Mouse (Mus musculus) neural tube, embryonic 14.5 days (tissue): ENCODE measurements around the gene Slc24a4. TPM values are rescaled to one million over a fixed set of nuclear protein-coding genes. Genes with fewer than 3 reads are reported as not detected.

Experiments
- ATAC-seq: fragments of 200-750 bp; cut with Nextera tagmentation; 2 replicates; pipeline ENCODE4 v1.8.0; 2017; ENCODE audit warnings: low read depth, mild to moderate bottlenecking, moderate TSS enrichment, moderate library complexity
- H3K27ac ChIP-seq: fragments of 300-500 bp; sonication (generic); 2 replicates; pipeline ENCODE4 v1.5.1; 2014; ENCODE audit warnings: low read depth, mild to moderate bottlenecking, control low read depth, low read length, moderate library complexity, mixed read lengths
- H3K27me3 ChIP-seq: fragments of 300-500 bp; sonication (generic); 2 replicates; pipeline ENCODE4 v1.6.1; 2014; ENCODE audit warnings: low read length; ENCODE audit not compliant: control insufficient read depth, insufficient read depth
- H3K36me3 ChIP-seq: fragments of 300-500 bp; sonication (generic); 2 replicates; pipeline ENCODE4 v1.6.1; 2014; ENCODE audit warnings: low read length, mixed read lengths; ENCODE audit not compliant: control insufficient read depth, insufficient read depth
- H3K4me1 ChIP-seq: fragments of 300-500 bp; sonication (generic); 2 replicates; pipeline ENCODE4 v1.6.1; 2014; ENCODE audit warnings: low read length; ENCODE audit not compliant: control insufficient read depth, insufficient read depth
- H3K4me2 ChIP-seq: fragments of 300-500 bp; sonication (generic); 2 replicates; pipeline ENCODE4 v1.6.1; 2014; ENCODE audit warnings: mild to moderate bottlenecking, low read depth, low read length, control low read depth
- H3K4me3 ChIP-seq: fragments of 300-500 bp; sonication (generic); 2 replicates; pipeline ENCODE4 v1.5.1; 2014; ENCODE audit warnings: low read depth, low read length, control low read depth, mixed read lengths
- H3K9ac ChIP-seq: fragments of 300-500 bp; sonication (generic); replicated peaks from 2 replicates; pipeline ENCODE4 v1.6.1; 2014; ENCODE audit warnings: low read depth, mild to moderate bottlenecking, control low read depth, low read length, mixed read lengths
- H3K9me3 ChIP-seq: fragments of 300-500 bp; sonication (generic); 2 replicates; pipeline ENCODE4 v1.6.1; 2016; ENCODE audit warnings: low read length; ENCODE audit not compliant: control insufficient read depth
- WGBS: fragments of 180-500 bp; shearing (Covaris S2); extraction: QIAGEN DNeasy Blood & Tissue Kit; methylation state at CpG from one replicate; pipeline ENCODE4 v1.1.7; 2014; 5-methylcytosine and 5-hydroxymethylcytosine counted together
- polyA plus RNA-seq: library from polyadenylated mRNA; unstranded; fragments of >200 nt; fragmentation: Nextera tagmentation; extraction: Ambion mirVana; gene quantifications from 2 replicates; pipeline ENCODE4 v1.2.1, GENCODE M21; 2014

Gene Slc24a4
- polyA plus RNA-seq, 1 experiment from 2014 or later, result 3.2 TPM

DNA sequence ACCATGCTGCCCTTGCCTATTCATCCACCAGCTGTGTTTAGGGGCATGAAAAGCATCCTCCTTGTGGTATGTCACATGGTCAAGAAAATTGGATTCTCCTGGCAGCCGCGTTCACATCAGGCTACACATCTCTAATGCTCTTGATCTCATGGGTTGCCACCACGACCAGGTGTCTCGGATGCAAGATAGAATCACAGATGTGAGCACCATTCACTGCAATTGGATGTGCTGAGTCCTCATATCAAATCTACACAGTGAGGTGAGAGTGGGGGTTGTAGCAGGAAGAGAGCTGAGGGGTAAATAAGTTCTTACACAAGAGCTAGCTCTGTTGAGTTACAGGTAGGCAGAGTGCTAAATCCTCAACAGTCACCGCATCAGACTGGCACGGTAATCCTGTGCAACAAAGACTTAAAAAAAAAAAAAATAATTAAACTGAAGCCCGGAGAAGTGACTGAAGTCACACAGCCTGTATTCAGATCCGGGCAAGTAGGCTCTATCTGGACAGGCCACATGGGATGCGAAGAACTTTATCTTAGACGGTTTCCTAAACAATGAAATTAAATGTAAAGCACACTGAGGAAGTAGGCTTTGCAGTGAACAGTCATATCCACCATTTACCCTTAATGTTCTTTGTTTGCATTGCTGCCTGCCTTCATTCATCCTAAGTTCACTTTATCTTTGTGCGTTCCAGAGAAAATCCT, 180.7 kb downstream of the Slc24a4 start:
- 94% methylated on average over 11 of the region's 11 CpGs for WGBS
- Histone ChIP-seq H3K4me3 (no peak overlapping the region), H3K4me2 (no peak overlapping the region), H3K27ac (no peak overlapping the region), H3K4me1 (peaks cover 9% of the 10 kb centered on the region; the same call in 1 of the 2 replicates), H3K27me3 (no peaks in the 10 kb centered on the region), H3K9me3 (no peaks in the 10 kb centered on the region), H3K36me3 (no peaks in the 10 kb centered on the region), H3K9ac (no peak overlapping the region)
- no peak for ATAC-seq

DNA sequence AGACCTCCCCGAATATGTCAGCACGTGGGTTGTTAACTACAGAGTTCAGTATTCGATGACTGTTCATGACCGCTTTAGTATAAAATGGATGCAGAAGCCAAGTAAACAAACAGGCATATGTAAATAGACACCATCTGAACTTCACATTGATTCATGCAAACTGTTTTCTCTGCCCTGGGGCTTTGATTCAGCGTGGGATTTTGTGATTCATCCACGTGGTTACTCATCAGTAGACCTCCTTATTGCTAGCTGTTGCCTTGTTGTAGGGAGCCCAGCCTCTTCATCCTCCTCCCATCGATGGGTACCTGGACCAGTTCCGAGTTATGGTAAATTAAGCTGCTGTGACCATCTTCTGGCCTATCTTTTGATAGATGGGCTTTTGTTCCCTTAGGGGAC, 181.3 kb downstream of the Slc24a4 start:
- WGBS, result 89% methylated on average over 8 of the region's 8 CpGs
- H3K4me1 ChIP-seq, result peaks cover 9% of the 10 kb centered on the region; the same call in 1 of the 2 replicates
- ATAC-seq, result no peak

DNA sequence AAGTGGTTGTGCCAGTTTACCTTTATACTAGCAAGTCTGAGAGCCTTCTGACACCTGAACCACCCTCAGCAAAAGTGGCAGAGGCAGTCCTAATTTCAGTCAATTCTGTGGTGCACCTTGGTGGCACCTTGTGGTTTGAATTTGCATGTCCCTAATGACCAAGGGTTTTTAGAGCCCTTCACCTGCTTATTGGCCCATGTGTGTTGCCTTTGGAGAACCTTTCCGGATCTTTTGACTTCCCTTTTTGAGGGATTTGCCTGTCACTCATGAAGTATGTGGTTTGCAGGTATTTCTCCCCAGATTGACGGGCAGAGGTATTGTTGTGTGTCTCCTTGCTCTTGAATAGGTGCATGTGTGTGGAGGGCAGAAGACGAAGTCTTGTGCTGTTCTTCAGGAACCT, 181.7 kb downstream of the Slc24a4 start:
- Histone ChIP-seq H3K27me3 (no peaks in the 10 kb centered on the region), H3K9ac (no peak overlapping the region), H3K36me3 (no peaks in the 10 kb centered on the region), H3K4me3 (no peak overlapping the region), H3K9me3 (no peaks in the 10 kb centered on the region), H3K4me1 (peaks cover 9% of the 10 kb centered on the region; the same call in 1 of the 2 replicates), H3K27ac (no peak overlapping the region), H3K4me2 (no peak overlapping the region)
- no peak for ATAC-seq
- 97% methylated on average over 3 of the region's 3 CpGs for WGBS

More for the DNA sequence above, 181.3 kb downstream of the Slc24a4 start:
- H3K27me3 ChIP-seq, result no peaks in the 10 kb centered on the region
- no peak overlapping the region for H3K9ac ChIP-seq
- H3K27ac ChIP-seq, result no peak overlapping the region
- H3K4me2 ChIP-seq, result no peak overlapping the region
- H3K36me3 ChIP-seq, result no peaks in the 10 kb centered on the region
- H3K9me3 ChIP-seq, result no peaks in the 10 kb centered on the region
- H3K4me3 ChIP-seq, result no peak overlapping the region

DNA sequence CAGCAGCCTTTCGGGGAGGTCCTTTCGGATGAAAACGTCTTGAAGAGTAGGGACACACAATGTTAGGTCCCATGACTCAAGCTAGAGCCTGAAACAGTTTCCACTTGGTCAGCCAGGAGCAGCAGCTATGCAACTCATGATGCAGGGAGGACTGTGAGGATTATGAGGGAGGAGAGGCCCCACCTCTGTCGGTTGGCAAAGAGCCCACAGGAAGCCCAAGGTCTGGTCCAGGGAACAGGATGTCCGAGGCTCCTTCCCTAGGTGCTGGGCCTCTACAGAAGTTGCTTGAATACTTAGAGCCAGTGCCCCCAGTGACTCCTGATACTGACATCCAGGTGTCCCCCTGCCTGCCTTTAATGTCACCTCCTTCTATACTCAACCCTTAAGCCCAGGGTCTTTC, 182.9 kb downstream of the Slc24a4 start:
- no peak for ATAC-seq
- 93% methylated on average over 5 of the region's 5 CpGs for WGBS

More for the DNA sequence above, 182.9 kb downstream of the Slc24a4 start:
- H3K27ac ChIP-seq, result no peak overlapping the region
- no peak overlapping the region for H3K4me2 ChIP-seq
- no peak overlapping the region for H3K4me3 ChIP-seq
- H3K36me3 ChIP-seq, result no peaks in the 10 kb centered on the region
- peaks cover 9% of the 10 kb centered on the region; the same call in 1 of the 2 replicates for H3K4me1 ChIP-seq
- no peaks in the 10 kb centered on the region for H3K27me3 ChIP-seq
- H3K9me3 ChIP-seq, result no peaks in the 10 kb centered on the region
- H3K9ac ChIP-seq, result no peak overlapping the region

Other genes starting within 250 kb of the Slc24a4 start
- gene Trip11, start 215.5 kb upstream of the Slc24a4 start, polyA plus RNA-seq, result 18.9 and 31.9 TPM in 2 replicates
- gene Atxn3, start 170.5 kb upstream of the Slc24a4 start, polyA plus RNA-seq, result 13.1 and 13.3 TPM in 2 replicates
- 34.5 and 39.8 TPM in 2 replicates for gene Cpsf2, start 152.7 kb upstream of the Slc24a4 start, polyA plus RNA-seq
- gene Rin3, start 154.3 kb downstream of the Slc24a4 start, polyA plus RNA-seq, result 0.95 and 3.3 TPM in 2 replicates